Mouse (Mus musculus) liver, adult 2 months (tissue): ENCODE measurements around the gene Cyp51. TPM values are rescaled to one million over a fixed set of nuclear protein-coding genes. Genes with fewer than 3 reads are reported as not detected.

Experiments used
- DNase-seq: peaks from one replicate; pipeline ENCODE4 v3.0.0-alpha.2; 2011; ENCODE audit warnings: low read depth, low spot score; ENCODE audit errors: extremely low read depth
- H3K27ac ChIP-seq: fragments of 200-500 bp; replicated peaks from 2 replicates; pipeline ENCODE4 v1.5.1; 2012; ENCODE audit warnings: low read depth, mild to moderate bottlenecking, control low read depth, inconsistent platforms, low read length; ENCODE audit not compliant: insufficient read depth
- H3K27me3 ChIP-seq: fragments of 200-500 bp; 2 replicates; pipeline ENCODE4 v1.6.1; 2012; ENCODE audit warnings: mild to moderate bottlenecking, moderate library complexity, low read length, inconsistent platforms; ENCODE audit not compliant: control insufficient read depth, insufficient read depth
- H3K36me3 ChIP-seq: fragments of 200-500 bp; 2 replicates; pipeline ENCODE4 v1.6.1; 2012; ENCODE audit warnings: low read length, inconsistent platforms; ENCODE audit not compliant: control insufficient read depth, insufficient read depth
- H3K4me1 ChIP-seq: fragments of 200-500 bp; 2 replicates; pipeline ENCODE4 v1.6.1; 2011; ENCODE audit warnings: low read length; ENCODE audit not compliant: control insufficient read depth, insufficient read depth
- H3K4me3 ChIP-seq: fragments of 200-500 bp; 2 replicates; pipeline ENCODE4 v1.5.1; 2011; ENCODE audit warnings: low read depth, mild to moderate bottlenecking, control low read depth, low read length, moderate library complexity; ENCODE audit not compliant: insufficient read depth
- H3K79me2 ChIP-seq: fragments of 200-500 bp; 2 replicates; pipeline ENCODE4 v1.6.1; 2012; ENCODE audit warnings: inconsistent platforms, mild to moderate bottlenecking, low read length, moderate library complexity; ENCODE audit not compliant: control insufficient read depth, insufficient read depth
- H3K9ac ChIP-seq: fragments of 200-500 bp; 2 replicates; pipeline ENCODE4 v1.6.1; 2012; ENCODE audit warnings: low read depth, mild to moderate bottlenecking, control low read depth, inconsistent platforms, low read length
- CTCF ChIP-seq: fragments of 200-500 bp; IDR thresholded peaks from 2 replicates; pipeline ENCODE4 v1.5.1; 2011; ENCODE audit warnings: low read depth, low read length, control low read depth
- POLR2A ChIP-seq: fragments of 200-500 bp; IDR thresholded peaks from 2 replicates; pipeline ENCODE4 v1.6.1; 2011; ENCODE audit warnings: low read length, control low read depth; ENCODE audit not compliant: insufficient read depth; ENCODE audit errors: extremely low read depth
- WGBS: fragments of 180-500 bp; shearing (Covaris S2); methylation state at CpG from one replicate; pipeline ENCODE4 v1.1.7; 2018; 5-methylcytosine and 5-hydroxymethylcytosine counted together
- polyA plus RNA-seq: library from polyadenylated mRNA; depleted of rRNA; stranded (reverse); fragments of >200 nt; gene quantifications from 2 replicates; pipeline ENCODE4 v1.2.3, GENCODE M21; 2012
- total RNA-seq: library from RNA; depleted of rRNA; stranded (reverse); fragments of >200 nt; gene quantifications from 2 replicates; pipeline ENCODE4 v1.2.3, GENCODE M21; 2014

Cyp51 gene
- total and polyA plus RNA-seq, 2 experiments, result 144 to 253 TPM

- no peaks in the 10 kb centered on the region for H3K27me3 ChIP-seq
- H3K36me3 ChIP-seq, result peaks cover 33% of the 10 kb centered on the region
- peaks cover 8% of the 10 kb centered on the region; the same call in 1 of the 2 replicates for H3K4me1 ChIP-seq
- TF ChIP-seq CTCF (peak; percentile 26), POLR2A (no peak)
- H3K4me3 ChIP-seq, result no peak overlapping the region
- no peak for DNase-seq
- no peak overlapping the region for H3K9ac ChIP-seq
- peaks cover 4% of the 10 kb centered on the region; the same call in 1 of the 2 replicates for H3K79me2 ChIP-seq
- H3K27ac ChIP-seq, result no peak overlapping the region
- 94% methylated on average over 2 of the region's 2 CpGs for WGBS
Measured at GRCm38 (mm10) chr5:4101770-4102169, 2.8 kb downstream of the Cyp51 start.

GRCm38 (mm10) chr5:4101031-4101430 lies 3.5 kb downstream of the Cyp51 start:
- TF ChIP-seq POLR2A (no peak), CTCF (no peak)
- peaks cover 33% of the 10 kb centered on the region for H3K36me3 ChIP-seq
- H3K79me2 ChIP-seq, result peaks cover 4% of the 10 kb centered on the region; the same call in 1 of the 2 replicates
- DNase-seq, result no peak
- H3K9ac ChIP-seq, result no peak overlapping the region
- no peak overlapping the region for H3K27ac ChIP-seq
- no peaks in the 10 kb centered on the region for H3K27me3 ChIP-seq
- no peak overlapping the region for H3K4me3 ChIP-seq
- H3K4me1 ChIP-seq, result peaks cover 8% of the 10 kb centered on the region; the same call in 1 of the 2 replicates
- 74% methylated on average over 4 of the region's 4 CpGs for WGBS

GRCm38 (mm10) chr5:4094471-4094870 lies 10.1 kb downstream of the Cyp51 start:
- H3K9ac ChIP-seq, result no peak overlapping the region
- DNase-seq, result peak; percentile 43
- H3K27me3 ChIP-seq, result no peaks in the 10 kb centered on the region
- peaks cover 5% of the 10 kb centered on the region for H3K4me1 ChIP-seq
- no peak overlapping the region for H3K27ac ChIP-seq
- peaks cover 38% of the 10 kb centered on the region for H3K36me3 ChIP-seq
- peaks cover 5% of the 10 kb centered on the region; the same call in 1 of the 2 replicates for H3K79me2 ChIP-seq
- 60% methylated on average over 5 of the region's 5 CpGs for WGBS
- TF ChIP-seq POLR2A, result no peak
- TF ChIP-seq CTCF, result no peak
- H3K4me3 ChIP-seq, result no peak overlapping the region

- 86% methylated on average over 5 of the region's 5 CpGs for WGBS
- DNase-seq, result no peak
- H3K27me3 ChIP-seq, result no peaks in the 10 kb centered on the region
- H3K27ac ChIP-seq, result no peak overlapping the region
- H3K9ac ChIP-seq, result no peak overlapping the region
- H3K79me2 ChIP-seq, result peaks cover 13% of the 10 kb centered on the region; the same call in 1 of the 2 replicates
- no peak overlapping the region for H3K4me3 ChIP-seq
- TF ChIP-seq POLR2A (no peak), CTCF (no peak)
- H3K36me3 ChIP-seq, result peaks cover 54% of the 10 kb centered on the region
- peaks cover 15% of the 10 kb centered on the region for H3K4me1 ChIP-seq
Measured at GRCm38 (mm10) chr5:4088190-4088589, 16.4 kb downstream of the Cyp51 start.

GRCm38 (mm10) chr5:4086309-4086708 lies 18.2 kb downstream of the Cyp51 start:
- Histone ChIP-seq H3K79me2 (peaks cover 10% of the 10 kb centered on the region; the same call in 1 of the 2 replicates), H3K36me3 (peaks cover 57% of the 10 kb centered on the region), H3K9ac (no peak overlapping the region), H3K4me1 (peaks cover 22% of the 10 kb centered on the region), H3K27ac (no peak overlapping the region), H3K27me3 (no peaks in the 10 kb centered on the region), H3K4me3 (no peak overlapping the region)
- TF ChIP-seq CTCF (no peak), POLR2A (no peak)
- 93% methylated on average over 4 of the region's 4 CpGs for WGBS
- DNase-seq, result peak; percentile 40

- Histone ChIP-seq H3K9ac (no peak overlapping the region), H3K36me3 (peaks cover 54% of the 10 kb centered on the region), H3K4me3 (no peak overlapping the region), H3K27ac (no peak overlapping the region), H3K27me3 (no peaks in the 10 kb centered on the region), H3K79me2 (peaks cover 10% of the 10 kb centered on the region; the same call in 1 of the 2 replicates), H3K4me1 (peaks cover 21% of the 10 kb centered on the region)
- 75% methylated on average over 7 of the region's 7 CpGs for WGBS
- DNase-seq, result no peak
- TF ChIP-seq POLR2A, result no peak
- TF ChIP-seq CTCF, result no peak
Measured at GRCm38 (mm10) chr5:4084948-4085347, 19.6 kb downstream of the Cyp51 start.
